Mouse (Mus musculus): Measurements from ENCODE around the gene 1110051M20Rik.

DNA sequence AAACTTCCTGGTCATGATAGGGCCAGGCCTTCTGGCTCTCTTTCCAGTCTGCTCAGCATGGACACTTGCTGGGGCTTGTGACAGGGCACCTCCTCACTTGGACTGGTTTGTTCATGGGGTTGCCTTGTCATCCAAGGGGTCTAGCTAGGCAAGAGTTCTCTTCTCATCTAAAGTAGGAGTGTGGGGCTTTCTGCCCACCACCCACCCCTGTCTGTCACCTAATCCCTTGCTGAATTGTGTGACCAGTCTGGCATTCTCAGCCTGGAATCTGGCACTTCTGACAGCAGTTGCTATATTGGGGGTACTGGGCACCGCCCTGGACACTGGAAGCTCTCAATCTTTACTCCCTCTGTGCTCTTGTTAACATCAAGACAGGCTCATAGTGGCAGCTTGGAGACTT lies 185.0 kb downstream of the 1110051M20Rik start:
- TF ChIP-seq POLR2A (IDR thresholded peaks at IDR 0.05; ENCODE audit: insufficient read depth, low read depth, low read length) (no peak), CTCF (IDR thresholded peaks at IDR 0.05; ENCODE audit: insufficient read depth, low read depth, low read length) (no peak)
